Mouse (Mus musculus): ENCODE data around the gene Uqcc3. TPM values are rescaled to one million over a fixed set of nuclear protein-coding genes. Genes with fewer than 3 reads are reported as not detected.
"Not testable (repeated sequence)": the region's sequence is repeated elsewhere in the genome, so short reads cannot be mapped to it uniquely, and the experiment has no call there.

Gene Uqcc3
- polyA plus RNA-seq, 1 experiment = 84.6 TPM

GRCm38 (mm10) chr19:8919684-8920072, 39.0 kb upstream of the Uqcc3 start:
- TF ChIP-seq GATA1 (IDR thresholded peaks at IDR 0.05; ENCODE audit: borderline replicate concordance, low read length) (no peak), FLI1 (IDR thresholded peaks at IDR 0.05; ENCODE audit: low read length) (no peak)
- Histone ChIP-seq H3K9me3 (no peaks in the 10 kb centered on the region), H3K36me3 (replicated peaks; ENCODE audit: low read length) (peaks cover 46% of the 10 kb centered on the region), H3K27me3 (replicated peaks) (no peaks in the 10 kb centered on the region), H3K4me1 (peaks cover 38% of the 10 kb centered on the region), H3K4me3 (replicated peaks) (peak overlapping the region; percentile 97)

DNA sequence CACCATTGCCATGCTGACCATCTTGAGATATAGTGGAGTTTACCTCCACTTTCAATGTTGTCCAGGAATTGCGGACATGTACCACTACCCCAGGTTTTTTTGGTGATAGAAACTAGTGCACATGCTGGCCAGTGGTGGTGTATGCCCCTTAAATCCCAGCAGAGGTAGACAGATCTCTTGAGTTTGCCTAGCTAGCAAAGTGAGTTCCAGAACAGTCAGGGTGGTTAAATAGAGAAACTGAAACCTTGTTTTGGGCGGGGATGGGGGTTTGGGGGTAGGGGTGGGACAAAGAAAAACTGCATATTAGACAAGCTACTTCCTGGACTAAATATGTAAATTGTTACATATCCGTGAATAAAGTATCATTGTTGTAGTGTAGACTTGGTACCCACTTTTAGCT, 38.3 kb upstream of the Uqcc3 start:
- Histone ChIP-seq H3K27me3 (replicated peaks) (no peaks in the 10 kb centered on the region), H3K4me3 (replicated peaks) (peak overlapping the region; percentile 7), H3K36me3 (replicated peaks; ENCODE audit: low read length) (peaks cover 49% of the 10 kb centered on the region), H3K4me1 (peaks cover 38% of the 10 kb centered on the region), H3K9me3 (no peaks in the 10 kb centered on the region)
- TF ChIP-seq GATA1 (IDR thresholded peaks at IDR 0.05; ENCODE audit: borderline replicate concordance, low read length) = no peak
- no peak for TF ChIP-seq FLI1 (IDR thresholded peaks at IDR 0.05; ENCODE audit: low read length)

- TF ChIP-seq FLI1 (IDR thresholded peaks at IDR 0.05; ENCODE audit: low read length) (no peak), GATA1 (IDR thresholded peaks at IDR 0.05; ENCODE audit: borderline replicate concordance, low read length) (no peak)
- Histone ChIP-seq H3K36me3 (replicated peaks; ENCODE audit: low read length) (peaks cover 83% of the 10 kb centered on the region), H3K4me3 (replicated peaks) (no peak overlapping the region), H3K27me3 (replicated peaks) (no peaks in the 10 kb centered on the region), H3K9me3 (no peaks in the 10 kb centered on the region), H3K4me1 (peaks cover 3% of the 10 kb centered on the region; the same call in 1 of the 2 replicates)
Measured at GRCm38 (mm10) chr19:8914212-8914611, 33.5 kb upstream of the Uqcc3 start.

DNA sequence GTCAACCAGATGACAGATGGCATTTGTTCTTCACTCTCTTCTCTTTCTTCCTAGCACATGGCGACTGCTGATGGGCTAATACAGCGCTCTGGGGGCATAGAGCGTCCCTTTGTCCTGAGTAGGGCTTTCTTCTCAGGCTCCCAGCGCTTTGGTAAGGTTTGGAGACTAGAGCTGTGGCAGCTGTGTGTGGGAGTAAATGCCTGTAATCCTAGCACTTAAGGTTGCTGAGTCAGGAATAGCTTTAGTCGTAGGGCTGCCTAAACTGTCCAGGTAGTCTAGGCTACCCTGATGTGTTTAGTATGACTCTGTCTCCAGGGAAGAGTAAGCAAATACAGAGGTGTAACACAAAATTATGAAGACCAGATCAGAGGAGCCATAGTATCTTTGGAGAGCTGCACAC, 31.1 kb upstream of the Uqcc3 start:
- TF ChIP-seq GATA1 (IDR thresholded peaks at IDR 0.05; ENCODE audit: borderline replicate concordance, low read length) (no peak), FLI1 (IDR thresholded peaks at IDR 0.05; ENCODE audit: low read length) (no peak)
- no peaks in the 10 kb centered on the region for H3K4me1 ChIP-seq
- H3K36me3 ChIP-seq (replicated peaks; ENCODE audit: low read length) = peaks cover 100% of the 10 kb centered on the region
- H3K4me3 ChIP-seq (replicated peaks) = no peak overlapping the region
- no peaks in the 10 kb centered on the region for H3K27me3 ChIP-seq (replicated peaks)
- H3K9me3 ChIP-seq = no peaks in the 10 kb centered on the region

DNA sequence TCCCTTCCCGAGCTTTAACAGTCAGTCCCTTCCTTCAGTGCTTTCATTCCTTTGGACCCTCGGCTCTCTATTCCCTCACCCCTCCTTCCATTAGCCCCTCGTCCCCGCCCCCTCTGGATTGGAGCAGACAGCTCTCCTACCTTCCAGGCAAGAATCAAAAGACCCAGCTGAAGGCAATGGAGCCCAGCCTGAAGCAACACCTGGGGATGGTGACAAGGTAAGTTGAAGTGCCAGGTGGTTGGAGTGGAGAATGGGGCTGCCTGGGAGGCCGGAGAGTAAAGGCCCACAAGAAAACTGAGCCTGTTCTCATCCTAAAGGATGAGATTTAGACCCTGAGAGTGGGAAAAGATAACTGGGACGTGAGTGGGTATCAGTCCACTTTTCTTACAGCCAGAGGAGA, 27.8 kb upstream of the Uqcc3 start:
- H3K36me3 ChIP-seq (replicated peaks; ENCODE audit: low read length) = peaks cover 98% of the 10 kb centered on the region
- no peaks in the 10 kb centered on the region for H3K4me1 ChIP-seq
- TF ChIP-seq GATA1 (IDR thresholded peaks at IDR 0.05; ENCODE audit: borderline replicate concordance, low read length) (no peak), FLI1 (IDR thresholded peaks at IDR 0.05; ENCODE audit: low read length) (no peak)
- no peaks in the 10 kb centered on the region for H3K27me3 ChIP-seq (replicated peaks)
- H3K9me3 ChIP-seq = no peaks in the 10 kb centered on the region
- H3K4me3 ChIP-seq (replicated peaks) = no peak overlapping the region

DNA sequence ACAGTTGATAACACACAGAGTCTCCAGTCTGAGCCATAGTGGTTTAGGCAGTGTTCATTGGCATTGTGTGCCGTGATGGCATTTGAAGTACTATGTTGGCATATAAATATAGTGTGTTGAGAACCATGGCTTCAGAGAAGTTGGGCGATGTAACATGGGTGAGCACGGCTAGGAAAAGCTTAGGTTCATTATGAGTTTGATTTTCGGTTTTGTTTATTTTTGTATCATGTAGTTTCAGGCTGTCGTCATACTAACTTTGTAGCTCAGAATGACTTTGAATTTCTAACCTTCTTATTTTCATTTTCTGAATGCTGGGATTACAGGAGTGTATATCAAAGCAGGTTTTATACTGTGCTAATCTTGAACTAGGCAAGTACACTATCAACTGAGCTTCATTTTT, 22.7 kb upstream of the Uqcc3 start:
- H3K9me3 ChIP-seq = no peaks in the 10 kb centered on the region
- H3K4me3 ChIP-seq (replicated peaks) = no peak overlapping the region
- no peak for TF ChIP-seq FLI1 (IDR thresholded peaks at IDR 0.05; ENCODE audit: low read length)
- TF ChIP-seq GATA1 (IDR thresholded peaks at IDR 0.05; ENCODE audit: borderline replicate concordance, low read length) = no peak
- H3K36me3 ChIP-seq (replicated peaks; ENCODE audit: low read length) = peaks cover 79% of the 10 kb centered on the region
- H3K27me3 ChIP-seq (replicated peaks) = no peaks in the 10 kb centered on the region
- H3K4me1 ChIP-seq = peaks cover 37% of the 10 kb centered on the region

- TF ChIP-seq GATA1 (IDR thresholded peaks at IDR 0.05; ENCODE audit: borderline replicate concordance, low read length) (no peak), FLI1 (IDR thresholded peaks at IDR 0.05; ENCODE audit: low read length) (no peak)
- peak overlapping the region; percentile 100 for H3K4me3 ChIP-seq (replicated peaks)
- H3K36me3 ChIP-seq (replicated peaks; ENCODE audit: low read length) = peaks cover 64% of the 10 kb centered on the region
- H3K27me3 ChIP-seq (replicated peaks) = no peaks in the 10 kb centered on the region
- no peaks in the 10 kb centered on the region for H3K9me3 ChIP-seq
- H3K4me1 ChIP-seq = peaks cover 70% of the 10 kb centered on the region
Measured at GRCm38 (mm10) chr19:8899079-8899478, 18.4 kb upstream of the Uqcc3 start.

- Histone ChIP-seq H3K4me3 (replicated peaks) (peak overlapping the region; percentile 100), H3K27me3 (replicated peaks) (no peaks in the 10 kb centered on the region), H3K4me1 (peaks cover 75% of the 10 kb centered on the region), H3K36me3 (replicated peaks; ENCODE audit: low read length) (peaks cover 60% of the 10 kb centered on the region), H3K9me3 (no peaks in the 10 kb centered on the region)
- TF ChIP-seq GATA1 (IDR thresholded peaks at IDR 0.05; ENCODE audit: borderline replicate concordance, low read length) = no peak
- TF ChIP-seq FLI1 (IDR thresholded peaks at IDR 0.05; ENCODE audit: low read length) = no peak
Measured at GRCm38 (mm10) chr19:8898576-8898975, 17.9 kb upstream of the Uqcc3 start.

DNA sequence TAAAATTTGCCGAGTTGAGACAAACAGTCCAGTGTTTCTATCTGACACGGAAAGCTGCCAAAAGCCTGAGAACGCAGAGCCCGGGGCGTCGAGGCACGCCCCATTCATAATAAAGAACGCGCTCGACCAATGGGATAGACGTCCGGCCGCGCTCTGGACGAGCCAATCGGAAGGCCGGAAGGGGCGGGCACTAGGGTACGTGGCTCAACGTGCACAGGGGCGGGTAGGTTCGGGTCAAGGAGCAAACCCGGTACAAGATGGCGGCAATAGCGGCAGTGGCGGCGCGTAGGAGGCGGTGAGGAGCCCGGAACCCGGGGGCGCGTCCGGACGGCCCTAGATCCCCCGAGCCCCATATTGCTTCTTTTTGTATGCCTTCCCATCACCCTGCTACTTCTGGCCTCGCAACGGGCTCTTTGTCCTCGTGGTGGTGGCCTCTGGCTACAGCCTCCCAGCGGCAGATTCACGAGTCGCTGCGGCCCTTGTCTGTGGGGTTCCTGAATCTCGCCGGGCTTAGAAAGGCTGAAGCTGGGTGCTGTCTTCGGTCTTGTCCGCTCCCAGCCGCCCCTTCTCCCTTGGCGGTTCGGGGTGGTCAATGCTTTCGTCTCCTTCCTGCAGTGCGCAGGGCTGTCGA, 17.3 kb upstream of the Uqcc3 start, which contains the start of gene Ganab:
TSS of gene Ganab (plus strand) at position 207 of the 631 bp plus-strand sequence.
- H3K4me1 ChIP-seq = peaks cover 77% of the 10 kb centered on the region
- TF ChIP-seq FLI1 (IDR thresholded peaks at IDR 0.05; ENCODE audit: low read length) (no peak), GATA1 (IDR thresholded peaks at IDR 0.05; ENCODE audit: borderline replicate concordance, low read length) (no peak)
- H3K27me3 ChIP-seq (replicated peaks) = no peaks in the 10 kb centered on the region
- peaks cover 54% of the 10 kb centered on the region for H3K36me3 ChIP-seq (replicated peaks; ENCODE audit: low read length)
- peak within 1 kb of the TSS; percentile 100 for H3K4me3 ChIP-seq (replicated peaks)
- no peaks in the 10 kb centered on the region for H3K9me3 ChIP-seq

DNA sequence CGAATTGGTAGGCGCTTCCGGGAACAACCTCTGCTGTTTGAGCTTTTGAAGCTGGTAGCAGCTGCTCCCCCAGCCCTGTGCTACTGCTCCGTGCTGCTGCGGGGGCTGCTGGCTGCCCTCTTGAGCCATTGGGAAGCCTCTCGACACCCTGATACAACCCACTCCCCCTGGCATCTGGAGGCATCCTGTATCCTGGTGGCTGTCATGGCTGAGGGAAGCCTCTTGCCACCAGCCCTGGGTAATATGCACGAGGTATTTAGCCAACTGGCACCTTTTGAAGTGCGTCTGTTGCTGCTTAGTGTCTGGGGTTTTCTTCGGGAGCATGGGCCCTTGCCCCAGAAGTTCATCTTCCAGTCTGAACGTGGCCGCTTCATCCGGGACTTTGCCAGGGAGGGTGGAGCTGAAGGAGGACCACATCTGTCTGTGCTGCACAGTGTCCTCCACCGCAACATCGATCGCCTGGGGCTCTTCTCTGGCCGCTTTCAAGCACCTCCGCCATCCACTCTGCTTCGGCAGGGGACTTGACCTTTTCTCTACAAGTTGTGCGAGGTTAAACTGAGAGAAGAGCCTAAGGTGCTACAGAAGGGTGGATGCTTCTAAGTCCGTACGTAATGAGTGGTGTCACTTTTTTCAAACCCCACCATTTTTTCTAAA, 16.6 kb upstream of the Uqcc3 start:
- peaks cover 47% of the 10 kb centered on the region for H3K36me3 ChIP-seq (replicated peaks; ENCODE audit: low read length)
- H3K27me3 ChIP-seq (replicated peaks); H3K9me3 ChIP-seq: not testable (repeated sequence)
- peak overlapping the region; percentile 100 for H3K4me3 ChIP-seq (replicated peaks)
- H3K4me1 ChIP-seq = peaks cover 81% of the 10 kb centered on the region

- H3K4me3 ChIP-seq (replicated peaks); H3K27me3 ChIP-seq (replicated peaks); H3K9me3 ChIP-seq: not testable (repeated sequence)
- peaks cover 79% of the 10 kb centered on the region for H3K4me1 ChIP-seq
- peaks cover 42% of the 10 kb centered on the region for H3K36me3 ChIP-seq (replicated peaks; ENCODE audit: low read length)
Measured at GRCm38 (mm10) chr19:8896231-8896630, 15.5 kb upstream of the Uqcc3 start.
